Comparison of ENCODE assay signal across 9 mouse cellular contexts in the genomic region with DNA sequence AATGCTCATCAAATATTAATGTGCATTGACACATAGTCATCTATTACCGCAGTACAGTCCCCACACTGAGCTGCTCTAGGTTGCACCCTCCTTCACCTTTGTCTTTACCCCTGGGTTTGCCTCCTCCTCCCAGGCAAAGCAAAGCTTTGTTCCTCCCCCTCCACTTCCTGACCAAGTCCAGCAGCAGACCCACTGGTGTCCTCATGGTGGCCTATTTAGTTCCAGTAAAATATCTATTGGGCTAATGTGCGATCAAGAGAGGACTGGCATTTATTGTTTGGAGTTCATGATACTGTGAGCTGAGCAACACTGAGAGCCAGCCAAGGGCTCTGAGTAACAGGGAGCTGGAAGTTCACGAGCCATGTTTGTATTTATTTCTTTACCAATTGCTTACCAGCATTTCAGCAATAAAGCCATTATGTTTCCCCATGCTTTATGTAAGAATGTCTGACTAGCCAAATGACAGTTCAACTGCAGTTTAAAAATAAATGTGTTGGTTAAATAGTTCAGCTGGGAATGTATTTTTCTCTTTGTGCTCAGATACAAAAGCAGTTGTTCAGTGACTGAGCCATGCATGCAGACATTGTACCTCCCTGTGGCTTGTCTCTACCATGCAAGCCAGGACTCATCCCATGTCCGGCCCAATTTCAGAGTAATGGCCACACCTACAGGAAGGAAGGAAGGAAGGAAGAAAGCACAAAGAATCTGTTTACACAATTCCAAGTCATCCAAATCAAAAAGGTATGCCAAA.
DNase-seq lines count a peak whose midpoint lies in the region; ATAC-seq and TF ChIP-seq lines count a peak whose summit lies in the region.
"Had no signal": no experiment of that assay in that cellular context is flagged by ENCODE, and none has a peak within 500 bp of the region (broad histone marks: within the 10 kb centered on the region; RNA-seq: fewer than 3 reads in every experiment).

No protein-coding gene starts in this region.

- TF ChIP-seq POLR2A in olfactory bulb, adult 2 months (IDR thresholded peaks at IDR 0.05; ENCODE audit: insufficient read depth, low read depth, low read length) = no peak

- no peak for DNase-seq in gastrocnemius, adult 2 months
- no peak for DNase-seq in gastrocnemius, postnatal 36 days
- no peak for DNase-seq in midbrain, embryonic 11.5 days (ENCODE audit: low spot score, missing footprints)
- DNase-seq in midbrain, embryonic 10.5 days (ENCODE audit: low spot score) = no peak
- peak; percentile 85 for DNase-seq in lung, postnatal 0 days (ENCODE audit: low spot score)
- no peak for DNase-seq in urinary bladder, postnatal 4 days (ENCODE audit: low spot score in 2 of 2)
- DNase-seq in c-Kit-positive CD71-positive TER-119-positive erythroid progenitor cells, embryonic 14.5 days (ENCODE audit: low spot score) = no peak
- DNase-seq: liver had no signal

- no peak overlapping the region for H3K9ac ChIP-seq in midbrain, embryonic 11.5 days (ENCODE audit: low read length)
- no peak overlapping the region for H3K9ac ChIP-seq in lung, postnatal 0 days (replicated peaks; ENCODE audit: low read depth)

- H3K4me2 ChIP-seq in midbrain, embryonic 11.5 days = no peak overlapping the region
- no peak overlapping the region for H3K4me2 ChIP-seq in lung, postnatal 0 days (replicated peaks; ENCODE audit: low read depth, low read length)

- H3K27me3 ChIP-seq in midbrain, embryonic 11.5 days (ENCODE audit: control insufficient read depth, insufficient read depth, low read length) = no peaks in the 10 kb centered on the region
- H3K27me3 ChIP-seq in midbrain, embryonic 10.5 days (ENCODE audit: low read depth, poor library complexity, severe bottlenecking) = no peaks in the 10 kb centered on the region
- no peaks in the 10 kb centered on the region for H3K27me3 ChIP-seq in lung, postnatal 0 days (replicated peaks; ENCODE audit: insufficient read depth, low read length)

- no peaks in the 10 kb centered on the region for H3K9me3 ChIP-seq in midbrain, embryonic 11.5 days (ENCODE audit: control insufficient read depth, low read length)
- no peaks in the 10 kb centered on the region for H3K9me3 ChIP-seq in midbrain, embryonic 10.5 days (replicated peaks)
- H3K9me3 ChIP-seq in lung, postnatal 0 days (ENCODE audit: low read length) = no peaks in the 10 kb centered on the region

- no peak overlapping the region for H3K4me3 ChIP-seq in gastrocnemius, adult 2 months
- H3K4me3 ChIP-seq in midbrain, embryonic 11.5 days (ENCODE audit: low read depth, low read length) = no peak overlapping the region
- no peak overlapping the region for H3K4me3 ChIP-seq in midbrain, embryonic 10.5 days
- H3K4me3 ChIP-seq in lung, postnatal 0 days (ENCODE audit: low read depth, low read length) = no peak overlapping the region
- H3K4me3 ChIP-seq in olfactory bulb, adult 2 months (ENCODE audit: insufficient read depth, low read depth, low read length) = no peak overlapping the region

- H3K4me1 ChIP-seq in midbrain, embryonic 11.5 days (ENCODE audit: control insufficient read depth, insufficient read depth, low read length) = no peaks in the 10 kb centered on the region
- peaks cover 9% of the 10 kb centered on the region; the same call in 1 of the 2 replicates for H3K4me1 ChIP-seq in midbrain, embryonic 10.5 days
- peaks cover 3% of the 10 kb centered on the region; the same call in 1 of the 2 replicates for H3K4me1 ChIP-seq in lung, postnatal 0 days (ENCODE audit: insufficient read depth, low read depth, low read length)
- peaks cover 5% of the 10 kb centered on the region; the same call in 1 of the 2 replicates for H3K4me1 ChIP-seq in olfactory bulb, adult 2 months (ENCODE audit: control insufficient read depth, insufficient read depth, low read length)

- intact Hi-C loops in gastrocnemius, adult 2 months (cut with DNase I) = no loop called here
- intact Hi-C loops in gastrocnemius, postnatal 36 days (cut with DNase I) = no loop called here

- TF ChIP-seq CTCF in gastrocnemius, adult 2 months (IDR thresholded peaks at IDR 0.05) = no peak
- TF ChIP-seq CTCF in lung, postnatal 0 days (IDR thresholded peaks at IDR 0.05) = peak; percentile 53
- no peak for TF ChIP-seq CTCF in olfactory bulb, adult 2 months (IDR thresholded peaks at IDR 0.05; ENCODE audit: insufficient read depth, low read depth, low read length)

- peak overlapping the region; percentile 28 for H3K27ac ChIP-seq in gastrocnemius, adult 2 months
- no peak overlapping the region for H3K27ac ChIP-seq in midbrain, embryonic 11.5 days (ENCODE audit: low read depth, low read length)
- no peak overlapping the region for H3K27ac ChIP-seq in midbrain, embryonic 10.5 days (replicated peaks)
- peak overlapping the region; percentile 72 for H3K27ac ChIP-seq in lung, postnatal 0 days (ENCODE audit: low read length)
- peak overlapping the region; percentile 75 for H3K27ac ChIP-seq in olfactory bulb, adult 2 months (ENCODE audit: insufficient read depth, low read depth, low read length)

- H3K36me3 ChIP-seq in midbrain, embryonic 11.5 days (ENCODE audit: control insufficient read depth, insufficient read depth, low read length) = no peaks in the 10 kb centered on the region
- no peaks in the 10 kb centered on the region for H3K36me3 ChIP-seq in midbrain, embryonic 10.5 days
- no peaks in the 10 kb centered on the region for H3K36me3 ChIP-seq in lung, postnatal 0 days (ENCODE audit: insufficient read depth, low read length)

- ATAC-seq in midbrain, embryonic 11.5 days (ENCODE audit: low FRiP score) = peak; percentile 63; the same call in 1 of the 2 replicates
- ATAC-seq in lung, postnatal 0 days = peak; percentile 91

- 84% methylated on average over 4 of the region's 4 CpGs for WGBS in midbrain, embryonic 11.5 days
- WGBS in midbrain, embryonic 10.5 days = 94% methylated on average over 4 of the region's 4 CpGs
- WGBS in lung, postnatal 0 days = 38% methylated on average over 4 of the region's 4 CpGs
- 31% methylated on average over 4 of the region's 4 CpGs for WGBS in olfactory bulb, adult 2 months

- peak; percentile 97 for TF ChIP-seq EP300 in lung, postnatal 0 days (IDR thresholded peaks at IDR 0.05)

Comparison
In these comparisons a context has a peak if more than half of its experiments do, and no peak if none do; other contexts are left out.
1. H3K27ac ChIP-seq: peak in gastrocnemius, adult 2 months (single experiment), lung, postnatal 0 days (single experiment) and olfactory bulb, adult 2 months (single experiment); none in midbrain, embryonic 11.5 days (single experiment) and midbrain, embryonic 10.5 days (single experiment).